Mouse (Mus musculus) MEL (cell line): ENCODE data around the gene Pik3c2b.

Experiments
- BHLHE40 ChIP-seq: IDR thresholded peaks from 2 replicates; pipeline ENCODE4 v1.6.1; 2012; ENCODE audit warnings: low read depth, mild to moderate bottlenecking, inconsistent platforms, low read length, improper control_type of control experiment, borderline replicate concordance
- ELF1 ChIP-seq: IDR thresholded peaks from 2 replicates; pipeline ENCODE4 v1.6.1; 2014; ENCODE audit warnings: low read depth, mild to moderate bottlenecking, inconsistent platforms, low read length, improper control_type of control experiment, moderate library complexity
- ETS1 ChIP-seq: IDR thresholded peaks from 2 replicates; pipeline ENCODE4 v1.6.1; 2012; ENCODE audit warnings: low read depth, mild to moderate bottlenecking, inconsistent platforms, low read length, improper control_type of control experiment, moderate library complexity
- MXI1 ChIP-seq: IDR thresholded peaks from 2 replicates; pipeline ENCODE4 v1.6.1; 2011; ENCODE audit warnings: mild to moderate bottlenecking, low read depth, low read length, improper control_type of control experiment
- POLR2A ChIP-seq, 2 experiments: IDR thresholded peaks; 2 replicates each; pipeline ENCODE4 v1.6.1; 2011 to 2012; ENCODE audit warnings: low read length in 2 of 2, mild to moderate bottlenecking in 2 of 2, control low read depth in 1 of 2, improper control_type of control experiment in 1 of 2, low read depth in 1 of 2, moderate library complexity in 1 of 2; ENCODE audit not compliant: control insufficient read depth in 1 of 2, insufficient read depth in 1 of 2, poor library complexity in 1 of 2
- RCOR1 ChIP-seq: IDR thresholded peaks from 2 replicates; pipeline ENCODE4 v1.6.1; 2012; ENCODE audit warnings: low read depth, mild to moderate bottlenecking, inconsistent platforms, low read length, improper control_type of control experiment

DNA sequence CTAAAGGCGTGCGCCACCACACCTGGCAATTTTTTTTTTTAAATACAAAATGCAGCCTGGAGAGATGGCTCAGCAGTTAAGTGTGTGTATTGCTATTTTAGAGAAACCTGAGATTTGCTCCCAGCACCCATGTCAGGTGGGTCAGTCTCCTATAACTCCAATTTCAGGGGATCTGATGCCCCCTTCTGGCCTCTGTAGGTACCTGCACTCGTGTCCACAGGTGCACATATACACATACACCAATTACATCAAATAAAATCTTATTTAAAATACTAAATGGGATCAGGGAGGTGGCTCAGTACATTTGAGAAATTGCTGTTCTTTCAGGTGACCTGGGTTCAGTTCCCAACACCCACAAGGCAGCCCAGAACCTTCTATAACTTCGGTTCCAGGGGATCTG lies 70.6 kb downstream of the Pik3c2b start:
- no peak for TF ChIP-seq ETS1
- TF ChIP-seq MXI1, result no peak
- TF ChIP-seq BHLHE40, result no peak
- TF ChIP-seq POLR2A (IDR thresholded peaks at IDR 0.05; ENCODE audit: control insufficient read depth in 1 of 2, insufficient read depth in 1 of 2, low read depth in 1 of 2, low read length in 2 of 2, poor library complexity in 1 of 2), result no peak
- no peak for TF ChIP-seq ELF1
- no peak for TF ChIP-seq RCOR1
